Mouse (Mus musculus): ENCODE measurements at regions not wholly inside any gene's neighbourhood (a gene's known extent, or its start where the extent isn't known, plus 50 kb on each side); places are given as distances from the start of the nearest gene placed in this dataset.

- DNase-seq: no peak
These were observed 443.5 kb downstream of the Kif2b start for GRCm38 (mm10) chr11:91133753-91134270.

- DNase-seq: no peak
These were observed 444.5 kb downstream of the Kif2b start for GRCm38 (mm10) chr11:91132771-91133380.

- no peak for DNase-seq
These were observed 443.8 kb upstream of the Tom1l1 start for GRCm38 (mm10) chr11:91131960-91132359.

- no peak for DNase-seq
These were observed 410.0 kb upstream of the Tom1l1 start for GRCm38 (mm10) chr11:91098186-91098585.

GRCm38 (mm10) chr11:91097552-91097951 lies 409.4 kb upstream of the Tom1l1 start:
- no peak for DNase-seq

- no peak for DNase-seq
These were observed 408.0 kb upstream of the Tom1l1 start for GRCm38 (mm10) chr11:91096000-91096652.

GRCm38 (mm10) chr11:91065365-91065764 lies 377.2 kb upstream of the Tom1l1 start:
- no peak for DNase-seq

- no peak for DNase-seq
These were observed 368.9 kb upstream of the Tom1l1 start for GRCm38 (mm10) chr11:91056966-91057597.

- no peak for DNase-seq
These were observed 365.2 kb upstream of the Tom1l1 start for GRCm38 (mm10) chr11:91053321-91053720.

- DNase-seq: no peak
These were observed 363.5 kb upstream of the Tom1l1 start for GRCm38 (mm10) chr11:91051646-91052045.

GRCm38 (mm10) chr11:91041486-91041885 lies 353.3 kb upstream of the Tom1l1 start:
- DNase-seq: no peak
